Mouse (Mus musculus) heart, adult 2 months (tissue): ENCODE measurements around the gene Plscr2.

Experiments
- CTCF ChIP-seq: fragments of 200-600 bp; IDR thresholded peaks from 2 replicates; pipeline ENCODE4 v1.8.1; 2022; ENCODE audit warnings: antibody characterized with exemption, mild to moderate bottlenecking, moderate library complexity
- EP300 ChIP-seq: fragments of 200-500 bp; IDR thresholded peaks from 2 replicates; pipeline ENCODE4 v1.6.1; 2011; ENCODE audit warnings: low read depth, low read length, control low read depth; ENCODE audit not compliant: insufficient read depth
- POLR2A ChIP-seq: fragments of 200-500 bp; IDR thresholded peaks from 2 replicates; pipeline ENCODE4 v1.6.1; 2011; ENCODE audit warnings: mild to moderate bottlenecking, low read depth, low read length, control low read depth; ENCODE audit not compliant: insufficient read depth

DNA sequence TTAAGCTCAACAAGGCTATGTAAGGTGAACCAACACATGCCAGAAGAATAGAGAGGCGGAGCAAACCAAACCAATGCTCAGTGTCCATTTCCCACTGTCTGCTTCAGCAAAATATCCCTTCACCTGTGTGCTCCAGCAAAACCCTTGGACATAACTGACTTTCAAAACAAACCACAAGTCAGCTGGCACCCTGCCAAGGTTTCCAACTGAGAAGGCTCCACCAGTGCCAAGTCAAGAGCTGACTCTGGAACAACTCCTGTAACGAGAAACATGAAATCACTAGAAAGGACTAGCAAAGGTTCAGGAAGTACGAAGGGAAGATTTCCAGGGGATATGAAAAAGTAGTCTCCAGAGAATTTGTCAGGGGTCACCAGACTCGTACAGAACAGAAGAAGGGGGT is 4.5 kb upstream of the Plscr2 start:
- TF ChIP-seq POLR2A (no peak), EP300 (no peak), CTCF (no peak)
